Mouse (Mus musculus): Measurements from ENCODE around the gene Khnyn. TPM values are rescaled to one million over a fixed set of nuclear protein-coding genes. Genes with fewer than 3 reads are reported as not detected.

The Khnyn gene
- polyA plus RNA-seq, 1 experiment from 2014 or later, result 11.8 TPM

GRCm38 (mm10) chr14:55885791-55886271 lies 1.1 kb downstream of the Khnyn start:
- 12% methylated on average over 16 of the region's 16 CpGs for WGBS
- ATAC-seq (ENCODE audit: insufficient read depth, low FRiP score, low TSS enrichment) (no peak), DNase-seq (ENCODE audit: low spot score) (no peak)
- peaks cover 8% of the 10 kb centered on the region; the same call in 1 of the 2 replicates for H3K4me1 ChIP-seq (ENCODE audit: control insufficient read depth, insufficient read depth, low read length)
- no peaks in the 10 kb centered on the region for H3K9me3 ChIP-seq (ENCODE audit: control insufficient read depth, low read length)
- H3K4me3 ChIP-seq (ENCODE audit: low read depth, low read length), result peak overlapping the region; percentile 67
- peak overlapping the region; percentile 86 for H3K9ac ChIP-seq (ENCODE audit: low read length)
- H3K4me2 ChIP-seq (ENCODE audit: low read depth), result peak overlapping the region; percentile 80
- peaks cover 7% of the 10 kb centered on the region for H3K36me3 ChIP-seq (ENCODE audit: control insufficient read depth, insufficient read depth, low read length)
- no peak overlapping the region for H3K27ac ChIP-seq (ENCODE audit: low read depth, low read length)
- H3K27me3 ChIP-seq (ENCODE audit: control insufficient read depth, insufficient read depth, low read length), result no peaks in the 10 kb centered on the region

- no peak overlapping the region for H3K4me2 ChIP-seq (ENCODE audit: low read depth)
- no peak overlapping the region for H3K9ac ChIP-seq (ENCODE audit: low read length)
- peaks cover 7% of the 10 kb centered on the region for H3K36me3 ChIP-seq (ENCODE audit: control insufficient read depth, insufficient read depth, low read length)
- DNase-seq (ENCODE audit: low spot score), result no peak
- no peak for ATAC-seq (ENCODE audit: insufficient read depth, low FRiP score, low TSS enrichment)
- WGBS, result 88% methylated on average over 24 of the region's 24 CpGs
- H3K4me3 ChIP-seq (ENCODE audit: low read depth, low read length), result no peak overlapping the region
- no peak overlapping the region for H3K27ac ChIP-seq (ENCODE audit: low read depth, low read length)
- H3K27me3 ChIP-seq (ENCODE audit: control insufficient read depth, insufficient read depth, low read length), result no peaks in the 10 kb centered on the region
- H3K4me1 ChIP-seq (ENCODE audit: control insufficient read depth, insufficient read depth, low read length), result peaks cover 8% of the 10 kb centered on the region; the same call in 1 of the 2 replicates
- H3K9me3 ChIP-seq (ENCODE audit: control insufficient read depth, low read length), result no peaks in the 10 kb centered on the region
These were observed 2.0 kb downstream of the Khnyn start for GRCm38 (mm10) chr14:55886571-55887382.

GRCm38 (mm10) chr14:55897671-55898070 lies 12.9 kb downstream of the Khnyn start:
- Histone ChIP-seq H3K27ac (ENCODE audit: low read depth, low read length) (no peak overlapping the region), H3K27me3 (ENCODE audit: control insufficient read depth, insufficient read depth, low read length) (no peaks in the 10 kb centered on the region), H3K9ac (ENCODE audit: low read length) (no peak overlapping the region), H3K36me3 (ENCODE audit: control insufficient read depth, insufficient read depth, low read length) (peaks cover 17% of the 10 kb centered on the region), H3K4me3 (ENCODE audit: low read depth, low read length) (no peak overlapping the region), H3K9me3 (ENCODE audit: control insufficient read depth, low read length) (no peaks in the 10 kb centered on the region), H3K4me2 (ENCODE audit: low read depth) (no peak overlapping the region), H3K4me1 (ENCODE audit: control insufficient read depth, insufficient read depth, low read length) (0 out of 2 replicates have a peak, but pooled peaks cover 8% of the 10 kb centered on the region)
- DNase-seq (ENCODE audit: low spot score), result no peak
- 94% methylated on average over 12 of the region's 12 CpGs for WGBS
- no peak for ATAC-seq (ENCODE audit: insufficient read depth, low FRiP score, low TSS enrichment)

- Histone ChIP-seq H3K4me2 (ENCODE audit: low read depth) (peak overlapping the region; percentile 89), H3K4me3 (ENCODE audit: low read depth, low read length) (no peak overlapping the region), H3K9ac (ENCODE audit: low read length) (no peak overlapping the region), H3K27me3 (ENCODE audit: control insufficient read depth, insufficient read depth, low read length) (no peaks in the 10 kb centered on the region), H3K27ac (ENCODE audit: low read depth, low read length) (0 out of 2 replicates have a peak overlapping the region, but pooled peaks have one; percentile 8), H3K36me3 (ENCODE audit: control insufficient read depth, insufficient read depth, low read length) (peaks cover 17% of the 10 kb centered on the region), H3K4me1 (ENCODE audit: control insufficient read depth, insufficient read depth, low read length) (0 out of 2 replicates have a peak, but pooled peaks cover 8% of the 10 kb centered on the region), H3K9me3 (ENCODE audit: control insufficient read depth, low read length) (no peaks in the 10 kb centered on the region)
- 92% methylated on average over 7 of the region's 7 CpGs for WGBS
- ATAC-seq (ENCODE audit: insufficient read depth, low FRiP score, low TSS enrichment) (no peak), DNase-seq (ENCODE audit: low spot score) (no peak)
These were observed 14.2 kb downstream of the Khnyn start for GRCm38 (mm10) chr14:55898947-55899346.

- peaks cover 10% of the 10 kb centered on the region for H3K36me3 ChIP-seq (ENCODE audit: control insufficient read depth, insufficient read depth, low read length)
- H3K4me3 ChIP-seq (ENCODE audit: low read depth, low read length), result peak within 1 kb of the TSS; percentile 46
- H3K27me3 ChIP-seq (ENCODE audit: control insufficient read depth, insufficient read depth, low read length), result no peaks in the 10 kb centered on the region
- H3K4me2 ChIP-seq (ENCODE audit: low read depth), result peak within 1 kb of the TSS; percentile 89
- no peaks in the 10 kb centered on the region for H3K9me3 ChIP-seq (ENCODE audit: control insufficient read depth, low read length)
- DNase-seq (ENCODE audit: low spot score) (peak; percentile 88), ATAC-seq (ENCODE audit: insufficient read depth, low FRiP score, low TSS enrichment) (peak; percentile 90)
- peak within 1 kb of the TSS; percentile 65; the same call in 1 of the 2 replicates for H3K27ac ChIP-seq (ENCODE audit: low read depth, low read length)
- H3K9ac ChIP-seq (ENCODE audit: low read length), result peak within 1 kb of the TSS; percentile 74
- 0 out of 2 replicates have a peak, but pooled peaks cover 8% of the 10 kb centered on the region for H3K4me1 ChIP-seq (ENCODE audit: control insufficient read depth, insufficient read depth, low read length)
- 3% methylated on average over 39 of the region's 39 CpGs for WGBS
These were observed 15.1 kb downstream of the Khnyn start, which contains the start of gene Sdr39u1 for GRCm38 (mm10) chr14:55899701-55900413. Gene Sdr39u1, minus strand, starts transcription at chr14:55900293.

- H3K4me3 ChIP-seq (ENCODE audit: low read depth, low read length), result peak overlapping the region; percentile 46
- no peak for DNase-seq (ENCODE audit: low spot score)
- WGBS, result 7% methylated on average over 11 of the region's 12 CpGs
- H3K27ac ChIP-seq (ENCODE audit: low read depth, low read length), result no peak overlapping the region; the same call in 1 of the 2 replicates
- 0 out of 2 replicates have a peak, but pooled peaks cover 8% of the 10 kb centered on the region for H3K4me1 ChIP-seq (ENCODE audit: control insufficient read depth, insufficient read depth, low read length)
- H3K27me3 ChIP-seq (ENCODE audit: control insufficient read depth, insufficient read depth, low read length), result no peaks in the 10 kb centered on the region
- no peaks in the 10 kb centered on the region for H3K9me3 ChIP-seq (ENCODE audit: control insufficient read depth, low read length)
- peak overlapping the region; percentile 74 for H3K9ac ChIP-seq (ENCODE audit: low read length)
- peak overlapping the region; percentile 89 for H3K4me2 ChIP-seq (ENCODE audit: low read depth)
- peaks cover 8% of the 10 kb centered on the region; the same call in 1 of the 2 replicates for H3K36me3 ChIP-seq (ENCODE audit: control insufficient read depth, insufficient read depth, low read length)
- peak; percentile 25 for ATAC-seq (ENCODE audit: insufficient read depth, low FRiP score, low TSS enrichment)
These were observed 15.6 kb downstream of the Khnyn start for GRCm38 (mm10) chr14:55900414-55900755.

GRCm38 (mm10) chr14:55905518-55905917 lies 20.8 kb downstream of the Khnyn start:
- H3K4me2 ChIP-seq (ENCODE audit: low read depth), result no peak overlapping the region
- WGBS, result 48% methylated on average over 1 of the region's 1 CpGs
- ATAC-seq (ENCODE audit: insufficient read depth, low FRiP score, low TSS enrichment), result no peak
- H3K4me3 ChIP-seq (ENCODE audit: low read depth, low read length), result no peak overlapping the region
- H3K36me3 ChIP-seq (ENCODE audit: control insufficient read depth, insufficient read depth, low read length), result no peaks in the 10 kb centered on the region
- no peak overlapping the region for H3K27ac ChIP-seq (ENCODE audit: low read depth, low read length)
- no peak overlapping the region for H3K9ac ChIP-seq (ENCODE audit: low read length)
- H3K27me3 ChIP-seq (ENCODE audit: control insufficient read depth, insufficient read depth, low read length), result no peaks in the 10 kb centered on the region
- no peaks in the 10 kb centered on the region for H3K9me3 ChIP-seq (ENCODE audit: control insufficient read depth, low read length)
- no peak for DNase-seq (ENCODE audit: low spot score)
- H3K4me1 ChIP-seq (ENCODE audit: control insufficient read depth, insufficient read depth, low read length), result 0 out of 2 replicates have a peak, but pooled peaks cover 3% of the 10 kb centered on the region

- DNase-seq (ENCODE audit: low spot score) (no peak), ATAC-seq (ENCODE audit: insufficient read depth, low FRiP score, low TSS enrichment) (no peak)
- no peak overlapping the region for H3K27ac ChIP-seq (ENCODE audit: low read depth, low read length)
- H3K9ac ChIP-seq (ENCODE audit: low read length), result no peak overlapping the region
- no peak overlapping the region for H3K4me2 ChIP-seq (ENCODE audit: low read depth)
- no peaks in the 10 kb centered on the region for H3K9me3 ChIP-seq (ENCODE audit: control insufficient read depth, low read length)
- WGBS, result 45% methylated on average over 4 of the region's 4 CpGs
- H3K27me3 ChIP-seq (ENCODE audit: control insufficient read depth, insufficient read depth, low read length), result no peaks in the 10 kb centered on the region
- no peaks in the 10 kb centered on the region for H3K36me3 ChIP-seq (ENCODE audit: control insufficient read depth, insufficient read depth, low read length)
- H3K4me3 ChIP-seq (ENCODE audit: low read depth, low read length), result no peak overlapping the region
- H3K4me1 ChIP-seq (ENCODE audit: control insufficient read depth, insufficient read depth, low read length), result no peaks in the 10 kb centered on the region
These were observed 28.7 kb downstream of the Khnyn start for GRCm38 (mm10) chr14:55913406-55913805.

All from neural tube, embryonic 11.5 days (tissue).